Mouse (Mus musculus): ENCODE measurements at regions not wholly inside any gene's neighbourhood (a gene's known extent, or its start where the extent isn't known, plus 50 kb on each side); places are given as distances from the start of the nearest gene placed in this dataset.

GRCm38 (mm10) chr12:54382965-54383364, 179.3 kb upstream of the Egln3 start:
- no peak for DNase-seq (ENCODE audit: low spot score)

- DNase-seq (ENCODE audit: low spot score), result no peak
Observed at GRCm38 (mm10) chr12:54382061-54382460, 178.4 kb upstream of the Egln3 start.

GRCm38 (mm10) chr12:54380322-54380721, 176.7 kb upstream of the Egln3 start:
- DNase-seq (ENCODE audit: low spot score), result no peak

- DNase-seq (ENCODE audit: low spot score), result no peak
Observed at GRCm38 (mm10) chr12:54378576-54378975, 174.9 kb upstream of the Egln3 start.

- DNase-seq (ENCODE audit: low spot score), result no peak
Observed at GRCm38 (mm10) chr12:54374060-54374459, 170.4 kb upstream of the Egln3 start.

- no peak for DNase-seq (ENCODE audit: low spot score)
Observed at GRCm38 (mm10) chr12:54369217-54369616, 165.6 kb upstream of the Egln3 start.

GRCm38 (mm10) chr12:54364381-54365095, 160.9 kb upstream of the Egln3 start:
- DNase-seq (ENCODE audit: low spot score), result no peak

- no peak for DNase-seq (ENCODE audit: low spot score)
Observed at GRCm38 (mm10) chr12:54361762-54362161, 158.1 kb upstream of the Egln3 start.

- DNase-seq (ENCODE audit: low spot score), result no peak
Observed at GRCm38 (mm10) chr12:54354187-54354586, 150.5 kb upstream of the Egln3 start.

GRCm38 (mm10) chr12:54353694-54354093, 150.0 kb upstream of the Egln3 start:
- no peak for DNase-seq (ENCODE audit: low spot score)

- DNase-seq (ENCODE audit: low spot score), result no peak
Observed at GRCm38 (mm10) chr12:54352963-54353606, 149.4 kb upstream of the Egln3 start.

- no peak for DNase-seq (ENCODE audit: low spot score)
Observed at GRCm38 (mm10) chr12:54350293-54350692, 146.6 kb upstream of the Egln3 start.

- DNase-seq (ENCODE audit: low spot score), result no peak
Observed at GRCm38 (mm10) chr12:54349403-54349802, 145.7 kb upstream of the Egln3 start.

- DNase-seq (ENCODE audit: low spot score), result no peak
Observed at GRCm38 (mm10) chr12:54343493-54343892, 139.8 kb upstream of the Egln3 start.

- DNase-seq (ENCODE audit: low spot score), result no peak
Observed at GRCm38 (mm10) chr12:54335509-54335908, 131.8 kb upstream of the Egln3 start.

GRCm38 (mm10) chr12:54334491-54335132, 131.0 kb upstream of the Egln3 start:
- no peak for DNase-seq (ENCODE audit: low spot score)

- DNase-seq (ENCODE audit: low spot score), result no peak
Observed at GRCm38 (mm10) chr12:54333632-54334321, 130.1 kb upstream of the Egln3 start.

GRCm38 (mm10) chr12:54327483-54327882, 123.8 kb upstream of the Egln3 start:
- no peak for DNase-seq (ENCODE audit: low spot score)

- no peak for DNase-seq (ENCODE audit: low spot score)
Observed at GRCm38 (mm10) chr12:54326571-54326970, 122.9 kb upstream of the Egln3 start.

GRCm38 (mm10) chr12:54320533-54320932, 116.9 kb upstream of the Egln3 start:
- DNase-seq (ENCODE audit: low spot score), result no peak

GRCm38 (mm10) chr12:54316980-54317471, 113.4 kb upstream of the Egln3 start:
- no peak for DNase-seq (ENCODE audit: low spot score)

- DNase-seq (ENCODE audit: low spot score), result no peak
Observed at GRCm38 (mm10) chr12:54316066-54316567, 112.5 kb upstream of the Egln3 start.

All from T-cell, adult 2 months (primary cell).